Mouse (Mus musculus): Measurements from ENCODE around the gene Slc25a33.

DNA sequence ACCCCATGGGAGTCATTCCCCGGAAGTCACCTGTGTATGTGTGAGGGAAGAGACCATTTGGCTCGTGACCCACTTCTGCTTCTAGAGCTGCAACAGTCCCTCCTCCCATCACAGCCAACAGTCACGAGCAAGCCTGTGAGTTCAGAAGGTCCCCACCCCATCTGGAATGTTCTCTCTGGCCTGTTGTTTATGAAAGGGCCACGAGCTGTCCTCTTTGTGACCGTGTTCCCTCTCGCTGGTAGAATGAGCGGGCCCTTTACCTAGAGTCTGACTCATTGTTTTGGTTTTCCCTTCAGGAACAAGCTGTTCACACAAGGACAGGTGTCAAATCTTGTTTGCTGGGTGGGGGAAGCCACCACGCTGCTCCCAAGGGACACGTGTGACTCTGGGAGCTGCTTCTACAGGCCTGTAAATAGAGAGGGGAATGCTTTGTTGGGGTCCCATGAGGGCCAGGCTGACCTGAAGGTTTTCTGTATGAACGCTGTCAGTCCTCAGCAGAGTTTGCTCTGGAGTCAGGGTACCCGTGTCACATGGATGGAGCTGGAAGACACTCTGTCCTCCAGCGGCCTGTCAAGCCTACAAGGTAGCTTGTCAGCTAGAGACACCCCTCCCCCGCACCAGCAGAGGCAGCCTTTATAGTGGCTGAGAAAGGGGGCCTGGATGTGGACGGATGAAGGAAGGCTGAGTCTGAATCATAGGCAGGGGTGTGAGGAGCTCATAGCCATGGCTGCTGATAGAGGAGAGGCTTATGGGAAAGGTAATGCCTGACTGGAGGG is 39.5 kb upstream of the Slc25a33 start:
- TF ChIP-seq CTCF (IDR thresholded peaks at IDR 0.05; ENCODE audit: extremely low read depth, insufficient read depth, low read length) = no peak
- TF ChIP-seq POLR2A (IDR thresholded peaks at IDR 0.05; ENCODE audit: extremely low read depth, insufficient read depth, low read length) = no peak
